Mouse (Mus musculus) gastrocnemius, postnatal 14 days (tissue): Measurements from ENCODE around the gene Blnk. TPM values are rescaled to one million over a fixed set of nuclear protein-coding genes. Genes with fewer than 3 reads are reported as not detected.

Experiments used
- DNase-seq: peaks from one replicate; pipeline ENCODE4 v3.0.0; 2021; ENCODE audit warnings: mixed read lengths
- intact Hi-C: fragments of 180-260 bp; cut with DNase I; formaldehyde crosslinking; loops from one replicate; pipeline ENCODE4 v1.15.1; 2025; ENCODE audit warnings: low total_unique reads
- total RNA-seq, 2 experiments: library from RNA; stranded (reverse); gene quantifications; 2 replicates each; pipeline ENCODE4 v1.2.3; 2021

The Blnk gene
- total RNA-seq, 2 experiments from 2014 or later, result 0.55 to 0.82 TPM

DNA sequence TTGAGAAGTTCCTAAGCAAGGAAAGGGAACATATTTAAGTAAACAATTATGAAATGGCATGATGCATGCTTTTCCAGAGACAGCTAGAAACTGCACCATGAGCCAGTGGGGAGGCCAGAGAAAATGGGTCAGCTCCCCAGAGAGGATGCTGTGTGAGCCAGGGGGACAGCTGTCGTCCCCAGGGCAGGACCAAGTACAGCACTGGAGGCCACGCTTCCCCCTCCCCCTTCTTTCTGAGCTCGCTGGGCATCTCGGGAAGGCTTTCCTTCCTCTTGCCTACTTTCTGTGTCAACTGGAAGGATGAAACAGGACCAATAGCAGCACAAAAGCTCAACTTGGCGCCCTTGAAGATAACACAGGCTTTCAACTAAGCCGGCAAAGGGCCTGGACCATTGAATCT lies 13.0 kb upstream of the Blnk start:
- DNase-seq, result peak; percentile 37
- intact Hi-C loops, result no loop called here

DNA sequence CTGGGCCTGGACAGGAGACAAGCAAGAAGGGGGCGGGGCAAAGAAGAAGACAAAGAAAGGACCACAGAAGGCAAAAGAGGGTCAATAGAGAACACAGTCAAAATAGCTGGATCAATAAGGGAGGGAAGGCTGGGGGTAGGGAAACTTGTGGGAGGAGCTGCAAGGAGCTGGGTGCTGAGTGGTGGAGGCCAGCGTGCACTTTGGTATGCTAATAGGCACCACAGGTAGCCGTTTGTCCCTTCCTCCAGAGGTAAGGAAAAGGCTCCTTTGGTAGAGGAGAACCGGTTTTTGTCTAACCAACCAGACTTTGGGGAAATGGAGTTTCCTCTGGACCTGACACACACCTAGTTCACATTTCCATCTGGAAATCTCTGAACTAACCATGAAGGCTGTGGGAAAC lies 12.3 kb upstream of the Blnk start:
- no peak for DNase-seq
- intact Hi-C loops, result no loop called here

DNA sequence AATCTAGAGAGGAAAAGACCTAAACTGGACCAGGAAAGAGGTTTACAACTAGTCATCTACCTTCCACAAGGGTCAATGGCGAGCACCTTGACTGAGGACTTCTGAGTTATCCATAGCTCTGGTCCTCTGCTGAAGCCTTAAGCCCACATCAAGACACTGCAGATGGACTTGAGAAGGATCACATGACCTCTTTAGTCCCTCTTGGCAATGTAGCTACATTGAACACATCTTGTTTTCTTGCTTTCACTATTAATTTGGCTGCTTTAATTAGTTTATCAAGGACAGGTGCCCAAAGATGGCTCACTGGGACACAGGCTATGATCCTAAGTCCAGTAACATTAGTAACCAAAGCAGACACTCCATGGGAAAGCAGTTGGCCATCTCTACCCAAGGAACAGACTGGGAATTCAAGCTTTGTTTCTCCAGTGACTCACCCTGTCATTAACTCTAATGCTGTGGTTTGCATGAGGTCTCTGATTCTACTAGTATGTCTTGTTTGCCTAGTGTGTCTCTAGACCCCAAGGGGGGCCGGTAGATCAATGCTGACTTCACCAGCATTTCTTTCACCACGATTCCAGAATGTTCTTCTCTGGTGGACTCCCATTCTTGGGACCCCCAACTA lies 9.5 kb upstream of the Blnk start:
- intact Hi-C loops, result no loop called here
- DNase-seq, result no peak

DNA sequence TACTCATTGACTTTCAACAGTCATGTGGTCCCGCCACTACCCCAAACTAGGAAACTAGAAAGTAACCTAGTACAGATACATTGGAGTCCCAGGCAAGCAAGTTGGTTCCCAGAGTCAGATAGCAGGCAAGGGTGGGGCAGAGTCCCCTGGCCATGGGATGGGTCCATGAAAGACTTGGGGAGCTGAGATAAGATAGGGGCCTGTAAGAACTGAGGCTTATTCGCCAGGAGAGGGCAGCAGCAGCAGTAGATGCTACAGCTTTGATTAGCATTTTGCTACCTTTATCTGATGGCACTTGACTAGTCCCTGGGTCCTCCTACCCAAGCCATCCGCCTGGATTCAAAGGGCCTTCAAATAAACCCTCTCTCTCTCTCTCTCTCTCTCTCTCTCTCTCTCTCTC lies 5.2 kb upstream of the Blnk start:
- DNase-seq, result no peak
- intact Hi-C loops, result no loop called here

DNA sequence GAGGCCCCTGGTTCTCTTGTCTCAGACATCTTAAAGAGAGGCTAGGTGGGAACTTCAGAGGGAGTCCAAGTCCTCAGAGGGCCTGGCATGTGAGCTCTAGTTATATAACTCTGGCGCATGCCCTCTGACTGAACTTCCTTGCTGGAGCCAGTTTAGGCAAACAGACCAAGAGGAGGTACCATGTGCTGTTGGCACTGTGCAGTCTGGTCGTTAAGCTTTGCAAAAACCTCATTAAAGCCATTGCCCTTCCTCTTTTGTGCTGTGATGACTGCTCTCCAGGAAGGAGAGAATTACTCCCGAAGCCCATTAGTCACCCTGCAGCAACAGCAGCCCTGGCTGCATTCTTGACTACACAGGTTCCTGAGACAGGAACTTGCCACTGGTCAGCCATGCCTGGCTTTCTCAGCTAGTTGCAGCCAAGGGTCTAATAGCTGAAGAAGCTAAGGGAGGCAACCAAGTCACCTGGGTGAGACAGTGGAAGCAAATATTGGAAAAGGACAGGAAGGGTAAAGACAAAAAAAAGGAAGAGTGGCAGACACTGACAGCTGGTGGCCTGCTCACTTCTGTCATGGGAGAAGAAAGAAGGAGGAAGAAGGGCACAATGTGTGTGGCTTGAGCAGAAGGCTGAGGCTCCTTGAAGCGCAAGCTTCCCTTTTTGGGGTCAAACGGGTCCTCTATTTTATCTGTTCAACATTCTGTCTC lies 4.3 kb upstream of the Blnk start:
- DNase-seq, result no peak
- intact Hi-C loops, result no loop called here

DNA sequence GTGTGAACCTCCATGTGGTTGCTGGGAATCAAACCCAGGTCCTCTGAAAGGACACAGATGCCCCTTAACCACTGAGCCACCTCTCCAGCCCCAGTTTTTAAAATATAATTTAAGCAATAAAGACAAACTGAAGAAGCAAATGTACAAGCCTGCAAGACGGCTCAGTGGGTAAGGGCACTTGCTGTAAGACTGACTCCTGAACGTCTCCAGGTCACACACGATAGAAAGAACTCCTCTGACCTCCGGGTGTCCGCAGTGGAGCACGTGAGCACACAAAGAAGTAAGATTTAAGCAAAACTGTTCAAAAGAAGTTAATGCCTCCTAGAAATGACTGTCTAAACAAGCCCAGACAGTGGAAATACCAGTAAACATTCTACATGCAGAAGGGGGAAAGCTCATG lies 2.4 kb upstream of the Blnk start:
- intact Hi-C loops, result no loop called here
- DNase-seq, result no peak

DNA sequence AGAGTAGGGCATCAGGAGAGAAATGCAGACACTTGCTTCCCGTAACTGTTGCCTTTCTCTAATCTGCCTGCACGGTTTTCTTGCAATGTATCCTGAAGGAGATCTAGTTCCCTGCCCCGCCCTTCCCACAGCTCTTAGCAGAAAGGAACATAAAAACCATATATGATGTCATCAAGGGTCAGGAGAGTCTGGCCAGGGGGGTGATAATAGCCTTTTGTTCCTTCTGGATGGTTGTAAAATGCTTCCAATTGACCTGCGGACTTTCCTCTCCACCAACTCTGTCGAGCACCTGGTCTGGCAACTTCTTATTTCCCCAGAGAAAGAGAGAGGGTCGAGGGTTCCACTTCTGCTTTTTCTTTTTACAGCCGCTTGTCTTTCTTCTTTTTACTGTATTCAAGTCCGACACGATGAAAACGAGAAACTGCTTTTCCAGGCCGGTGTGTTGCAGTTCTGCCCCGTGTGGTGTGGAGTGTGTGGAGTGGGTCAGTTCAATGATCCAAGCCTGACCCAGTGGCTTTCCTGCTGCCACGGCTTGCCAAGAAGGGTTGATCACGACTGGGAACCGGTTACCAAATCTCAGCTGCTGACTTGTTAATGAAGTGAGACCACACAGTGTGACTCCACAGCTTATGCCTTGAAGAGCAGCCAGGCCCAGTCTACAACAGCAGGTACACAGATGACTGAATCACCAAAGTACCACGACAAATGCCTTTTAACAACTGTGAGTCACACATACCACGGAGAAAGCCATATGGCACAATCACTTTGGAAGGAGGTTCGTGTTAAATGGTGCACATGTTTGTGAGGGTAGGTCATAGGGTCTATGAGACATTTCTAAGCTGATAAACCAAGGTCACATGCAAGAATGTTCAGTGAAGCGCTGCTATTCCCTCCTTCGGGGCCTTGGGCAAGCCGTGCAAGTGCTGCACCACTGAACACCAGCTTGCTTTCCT lies 1.4 kb upstream of the Blnk start:
- no peak for DNase-seq
- intact Hi-C loops, result no loop called here

DNA sequence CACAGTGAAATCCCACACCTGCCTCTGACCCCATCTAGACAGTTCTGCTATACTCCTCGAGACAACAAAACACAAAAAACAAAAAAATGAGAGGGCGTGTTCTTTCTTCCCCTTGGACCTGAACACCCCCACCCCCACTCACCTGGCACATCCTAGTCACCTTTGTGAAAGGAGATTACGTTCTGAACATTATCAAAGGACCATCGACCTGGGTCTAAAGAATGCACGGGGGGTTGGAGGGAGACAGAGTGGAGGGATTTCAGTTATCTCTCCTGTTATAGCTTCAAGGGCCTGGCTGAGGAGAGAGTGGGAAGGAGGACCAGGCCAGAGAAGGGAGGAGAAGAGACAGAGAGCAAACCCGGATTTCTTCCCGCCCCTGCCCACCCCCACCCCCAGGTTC lies 576 bp upstream of the Blnk start:
- intact Hi-C loops, result no loop called here
- no peak for DNase-seq

DNA sequence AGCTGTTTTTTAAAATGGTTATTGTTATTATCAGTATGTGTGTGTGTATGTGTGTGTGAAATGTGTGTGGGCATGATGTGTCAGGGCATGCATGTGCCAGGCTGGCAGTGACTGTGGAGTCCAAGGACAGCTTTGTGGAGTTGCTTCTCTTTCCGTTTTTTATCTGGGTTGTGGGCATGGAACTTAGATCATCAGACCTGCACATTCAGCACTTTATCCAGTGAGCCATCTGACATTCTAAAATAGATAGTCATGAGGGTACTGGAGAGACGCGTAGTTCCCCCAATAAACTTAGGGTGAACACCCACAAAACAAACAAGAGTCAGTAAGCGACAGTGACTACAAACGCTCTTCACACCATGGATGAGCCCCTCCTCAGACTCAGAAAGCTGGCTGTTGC lies 979 bp downstream of the Blnk start:
- DNase-seq, result no peak
- intact Hi-C loops, result no loop called here

DNA sequence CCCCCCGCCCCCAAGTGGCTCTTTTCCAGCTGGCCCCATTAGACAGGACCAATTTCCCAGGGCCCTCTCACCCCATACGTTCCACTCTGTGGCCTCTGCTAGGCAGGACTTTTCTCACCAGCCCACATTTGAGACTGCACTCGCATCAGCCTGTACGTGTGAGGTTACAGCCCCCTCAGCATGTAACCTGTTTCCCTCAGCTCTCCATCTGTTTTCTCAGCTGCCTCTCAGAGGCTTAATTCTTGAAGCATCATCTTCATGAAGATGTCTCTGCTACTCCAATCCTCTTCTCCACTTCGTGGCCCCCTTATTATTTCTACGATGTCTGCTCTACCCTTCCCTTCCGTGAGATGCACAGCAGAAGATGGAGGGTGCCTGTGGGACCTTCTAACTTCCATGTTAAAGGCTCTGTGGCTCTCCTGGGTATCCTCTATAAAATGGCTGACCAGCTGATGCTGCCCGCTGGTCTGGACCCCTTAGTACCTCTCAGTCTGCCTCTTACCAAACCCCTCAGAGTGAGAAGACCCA lies 1.8 kb downstream of the Blnk start:
- intact Hi-C loops, result no loop called here

DNA sequence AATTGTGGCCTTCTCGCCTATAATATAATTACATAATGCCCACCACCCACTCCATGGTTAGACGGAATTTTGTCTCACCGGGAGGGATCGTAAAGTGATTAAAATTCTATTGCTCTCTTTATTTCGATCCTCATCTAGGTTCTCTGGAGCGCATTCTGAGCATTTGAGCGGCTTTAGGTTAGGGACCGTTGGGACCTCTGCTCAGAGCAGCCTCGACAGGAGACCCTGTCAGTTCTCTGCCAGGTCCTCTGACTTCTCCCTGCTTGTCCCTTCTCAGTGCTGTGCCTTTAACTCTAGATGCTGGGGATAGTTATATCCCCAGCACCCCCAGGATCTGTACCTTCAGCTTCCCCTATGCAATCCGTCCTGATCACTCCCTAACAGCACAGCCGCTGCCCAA lies 2.2 kb downstream of the Blnk start:
- DNase-seq, result no peak
- intact Hi-C loops, result no loop called here

More for the DNA sequence above, 1.8 kb downstream of the Blnk start:
- no peak for DNase-seq

DNA sequence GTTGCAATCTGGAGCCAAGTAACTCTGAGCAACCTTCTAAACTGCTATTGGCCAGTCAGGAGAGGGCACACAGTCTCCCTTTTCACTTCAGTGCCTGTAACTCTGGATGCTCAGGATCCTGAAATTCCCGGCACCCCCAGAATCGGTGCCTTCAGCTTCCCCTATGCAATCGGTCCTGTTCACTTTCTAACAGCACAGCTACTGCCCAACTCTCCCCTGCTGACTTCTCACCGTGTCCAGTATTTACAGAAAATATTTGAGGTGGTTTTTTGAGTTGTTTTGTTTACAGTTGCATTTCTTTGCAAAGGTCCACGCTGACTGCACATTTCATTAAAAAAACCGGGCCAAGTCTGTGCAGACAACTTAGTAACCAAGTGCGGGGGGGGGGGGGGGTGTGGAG lies 2.7 kb downstream of the Blnk start:
- intact Hi-C loops, result no loop called here
- DNase-seq, result no peak

DNA sequence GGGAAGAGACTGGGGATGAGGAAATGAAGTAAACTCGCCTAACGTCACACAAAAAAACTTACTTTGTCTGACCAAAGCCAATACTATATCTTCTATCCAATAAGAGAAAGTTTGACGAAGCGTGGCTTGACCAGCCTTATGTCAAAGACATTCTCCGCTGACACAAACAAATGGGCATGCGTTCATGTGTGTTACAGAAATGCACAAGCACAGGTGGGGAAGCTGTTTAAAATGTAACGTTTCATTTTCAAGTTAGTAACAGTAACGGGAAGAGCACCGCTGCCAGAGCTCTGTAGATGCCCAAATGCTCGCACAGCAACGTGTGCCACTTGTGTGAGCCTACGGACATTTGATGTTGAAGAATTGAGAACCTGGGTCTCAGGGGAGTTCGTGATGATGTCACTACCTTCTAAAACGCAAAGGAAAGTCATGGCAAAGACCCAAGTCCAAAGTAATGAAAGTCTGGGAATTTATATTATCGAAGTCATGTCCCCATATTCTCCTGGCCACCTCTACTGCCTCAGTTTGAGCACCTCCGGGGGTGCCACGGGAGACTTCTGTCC lies 3.5 kb downstream of the Blnk start:
- intact Hi-C loops, result no loop called here

DNA sequence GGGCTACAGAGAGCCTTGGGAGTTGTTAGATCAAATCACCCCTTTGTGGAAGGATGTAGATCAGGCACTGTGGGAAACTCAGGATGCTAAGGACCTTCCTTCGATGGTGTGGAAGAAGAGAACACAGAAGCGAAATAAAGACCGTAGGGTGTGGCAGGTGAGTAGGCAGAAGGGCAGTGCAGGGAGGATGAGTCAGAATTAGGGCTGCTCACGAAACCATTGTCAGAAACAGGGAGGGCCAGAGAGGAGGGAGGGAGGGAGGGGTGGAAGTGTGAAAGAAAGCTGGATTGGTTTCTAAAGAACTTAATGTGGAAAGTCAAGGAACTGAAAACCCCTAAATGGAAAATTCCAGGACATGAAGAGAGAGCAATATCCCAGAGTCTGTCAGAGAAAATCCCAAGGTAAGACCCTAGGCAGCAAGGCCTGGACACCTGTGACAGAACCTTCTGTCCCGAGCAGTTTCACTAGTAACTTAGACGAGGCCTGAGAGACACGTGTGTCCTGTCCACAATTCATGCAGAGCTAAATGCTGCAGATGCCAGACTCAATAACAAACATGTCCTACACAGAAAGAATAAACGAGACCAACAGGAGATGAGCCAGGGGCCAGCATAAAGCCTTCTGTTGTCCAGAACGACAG lies 4.3 kb downstream of the Blnk start:
- DNase-seq, result no peak
- intact Hi-C loops, result no loop called here

More for the DNA sequence above, 3.5 kb downstream of the Blnk start:
- no peak for DNase-seq

DNA sequence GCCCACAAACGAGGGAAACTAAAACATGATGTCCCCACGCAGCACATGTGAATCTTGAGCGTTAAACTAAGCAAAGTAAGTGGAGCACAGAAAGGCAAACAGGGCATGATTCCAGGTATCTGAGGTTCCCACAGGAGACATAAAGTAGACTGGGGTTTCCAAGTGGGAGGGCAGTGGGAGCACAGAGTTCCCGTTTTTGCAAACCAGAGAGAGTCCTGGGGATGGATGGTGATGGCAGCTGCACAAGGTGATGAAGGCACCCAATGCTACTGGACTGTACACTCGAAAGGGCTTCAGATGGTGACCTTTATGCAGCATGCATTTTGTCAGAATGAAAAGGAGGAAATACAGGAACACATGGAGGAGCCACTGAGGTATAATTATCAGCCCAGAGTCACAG lies 5.5 kb downstream of the Blnk start:
- intact Hi-C loops, result no loop called here
- DNase-seq, result no peak

DNA sequence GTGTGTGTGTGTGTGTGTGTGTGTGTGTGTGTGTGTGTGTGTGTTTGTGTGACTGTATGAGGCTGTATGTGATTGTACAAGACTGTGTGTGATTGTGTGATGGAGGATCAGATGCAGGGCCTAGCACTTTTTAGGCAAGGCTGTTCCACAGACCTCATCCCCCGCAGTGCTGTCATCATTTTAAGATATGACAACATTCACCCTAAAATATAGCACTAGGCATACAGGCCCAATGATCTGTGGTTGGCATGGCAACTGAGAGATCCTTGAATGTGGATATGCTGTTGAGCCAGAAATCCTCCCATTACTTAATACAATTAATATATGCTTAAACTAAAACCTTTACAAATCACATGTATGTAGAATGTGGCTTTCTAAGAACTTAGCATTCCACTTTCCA lies 9.8 kb downstream of the Blnk start:
- no peak for DNase-seq
- intact Hi-C loops, result no loop called here

DNA sequence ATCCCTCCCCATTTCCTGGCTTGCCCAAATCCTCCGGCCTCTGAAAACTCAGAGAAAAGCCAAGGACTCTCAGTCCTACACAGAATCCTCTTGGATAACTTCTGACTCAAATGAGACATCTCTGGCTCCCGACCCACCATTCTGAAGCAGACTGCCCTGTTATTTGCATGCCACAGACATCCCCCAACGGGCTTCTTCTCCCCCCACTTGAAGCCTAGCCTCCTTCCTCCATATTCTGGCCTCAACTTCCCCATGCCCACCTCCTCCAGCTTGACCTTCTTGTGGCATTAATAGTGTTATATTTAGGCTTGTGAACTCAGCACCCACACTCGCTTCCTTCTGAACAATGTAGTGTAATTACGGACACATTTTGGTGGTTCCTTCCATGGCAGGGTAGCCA lies 13.7 kb downstream of the Blnk start:
- no peak for DNase-seq
- intact Hi-C loops, result no loop called here

DNA sequence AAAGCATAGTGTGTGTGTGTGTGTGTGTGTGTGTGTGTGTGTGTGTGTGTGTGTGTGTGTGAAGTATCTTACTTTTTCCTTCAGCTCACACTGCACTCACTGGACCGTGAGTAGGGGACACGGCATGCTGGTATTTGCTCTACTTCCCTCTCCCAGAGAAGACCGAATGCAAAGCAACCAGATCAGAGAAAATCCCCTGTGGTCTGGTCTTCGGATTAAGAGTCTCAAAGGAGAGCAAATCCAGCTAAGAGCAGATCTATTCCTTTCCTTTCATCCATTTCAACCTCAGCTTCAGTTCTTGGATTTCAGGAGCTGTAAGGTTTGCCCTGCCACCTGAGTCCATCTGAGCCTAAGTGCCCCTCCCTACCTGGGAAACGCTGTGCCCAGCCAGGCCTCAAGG lies 16.3 kb downstream of the Blnk start:
- intact Hi-C loops, result no loop called here
- DNase-seq, result no peak
